Mouse (Mus musculus) layer of hippocampus, postnatal 14 days (tissue): ENCODE data around the gene Tlr9. TPM values are rescaled to one million over a fixed set of nuclear protein-coding genes. Genes with fewer than 3 reads are reported as not detected.
A peak's percentile ranks its signal among the peaks of the same experiment; 100 is the strongest.

Experiments used
- DNase-seq, 2 experiments: peaks; one replicate each; pipeline ENCODE4 v3.0.0; 2021 to 2022; ENCODE audit warnings: low spot score in 2 of 2, mixed read lengths in 1 of 2
- total RNA-seq, 2 experiments: library from RNA; stranded (reverse); gene quantifications; 2 replicates each; pipeline ENCODE4 v1.2.3; 2021

The Tlr9 gene
- total RNA-seq, 2 experiments from 2014 or later: 1.2 to 1.6 TPM

DNA sequence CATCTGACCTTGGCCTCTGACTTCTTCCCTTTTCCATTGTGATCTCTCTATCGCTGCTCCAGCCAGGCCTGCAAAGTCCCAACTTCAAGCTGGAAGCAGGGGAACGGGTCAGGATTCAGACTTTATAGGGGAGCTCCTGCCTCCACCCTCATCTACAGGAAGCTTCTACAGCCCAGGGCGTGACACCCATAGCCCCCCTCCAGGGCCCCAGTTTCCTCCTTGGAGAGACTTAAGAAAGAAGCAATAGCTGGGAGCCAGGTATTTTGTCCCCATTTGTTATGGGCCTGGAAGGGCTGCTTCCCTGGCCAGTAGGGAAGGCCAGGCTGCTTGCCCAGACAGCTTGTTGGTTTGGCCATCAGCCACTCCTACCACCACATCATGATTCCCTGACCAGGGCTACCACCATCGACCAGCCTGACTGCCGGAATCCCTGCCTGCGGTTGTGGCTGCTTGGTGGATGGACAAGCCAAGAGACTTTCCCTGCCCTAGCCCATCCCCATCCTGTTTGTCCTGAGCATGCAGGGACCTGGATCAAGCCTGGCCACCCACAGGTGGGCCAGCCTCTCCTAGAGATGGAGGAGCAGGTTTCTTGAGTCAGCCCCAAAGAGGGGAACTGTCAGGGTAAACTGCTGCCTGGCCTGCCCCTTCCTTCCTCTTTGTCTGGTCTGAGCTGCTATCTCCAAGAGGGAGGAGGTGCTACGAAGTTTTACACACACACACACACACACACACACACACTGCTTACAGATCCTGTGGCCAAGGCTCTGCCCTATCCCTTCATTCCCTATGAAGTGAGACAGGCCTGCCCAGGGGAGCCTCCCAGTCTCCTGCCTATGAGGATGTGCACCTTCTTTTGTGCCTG lies 18.2 kb upstream of the Tlr9 start:
- peak in 1 of 2 experiments; percentile 58 for DNase-seq

DNA sequence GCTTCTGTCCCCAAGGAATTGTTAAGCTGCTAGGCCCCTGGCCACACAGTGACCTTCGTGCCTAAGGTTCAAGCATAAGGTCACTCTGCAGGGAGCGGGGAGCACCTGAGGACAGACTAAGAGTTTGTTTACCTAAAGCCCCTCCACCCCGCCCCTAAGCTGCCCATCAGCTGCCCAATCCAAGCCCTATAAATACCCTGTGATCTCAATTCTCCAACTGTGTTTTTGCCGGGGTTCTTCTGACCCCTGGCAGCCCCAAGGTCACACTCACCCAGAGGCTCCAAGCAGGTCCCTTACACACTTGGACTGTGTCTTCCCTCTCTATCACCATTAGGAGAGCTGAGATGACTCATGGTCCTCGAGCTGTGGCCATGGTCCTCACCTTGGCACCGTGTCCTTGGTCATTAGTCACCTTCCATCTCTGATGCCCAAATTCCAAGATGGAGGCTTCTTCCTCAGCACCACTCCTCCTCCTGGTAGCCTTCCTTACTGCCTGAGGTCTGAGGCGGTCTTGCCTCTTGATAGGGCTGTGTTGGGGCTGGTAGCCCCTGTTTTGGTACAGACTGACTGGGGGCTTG lies 16.6 kb upstream of the Tlr9 start:
- no peak for DNase-seq

DNA sequence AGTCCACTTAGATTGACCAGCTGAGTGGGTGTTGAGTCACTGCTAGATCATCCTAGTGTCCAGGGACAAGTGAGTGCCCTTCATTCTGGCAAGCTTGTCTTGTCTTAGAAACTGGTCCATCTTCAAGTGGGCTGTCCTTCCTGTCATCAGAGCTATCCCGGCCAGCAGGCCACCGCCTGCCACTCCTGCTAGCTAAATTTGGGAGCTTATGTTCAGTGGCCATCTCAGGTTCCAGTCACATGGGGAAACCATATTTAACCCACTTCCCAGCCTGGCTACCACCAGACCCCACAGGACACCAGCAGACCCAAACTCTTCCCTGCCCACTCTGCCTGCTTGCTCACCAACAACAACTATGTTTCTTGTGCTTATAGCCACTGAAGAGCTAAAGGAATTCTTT lies 15.9 kb upstream of the Tlr9 start:
- DNase-seq: no peak

DNA sequence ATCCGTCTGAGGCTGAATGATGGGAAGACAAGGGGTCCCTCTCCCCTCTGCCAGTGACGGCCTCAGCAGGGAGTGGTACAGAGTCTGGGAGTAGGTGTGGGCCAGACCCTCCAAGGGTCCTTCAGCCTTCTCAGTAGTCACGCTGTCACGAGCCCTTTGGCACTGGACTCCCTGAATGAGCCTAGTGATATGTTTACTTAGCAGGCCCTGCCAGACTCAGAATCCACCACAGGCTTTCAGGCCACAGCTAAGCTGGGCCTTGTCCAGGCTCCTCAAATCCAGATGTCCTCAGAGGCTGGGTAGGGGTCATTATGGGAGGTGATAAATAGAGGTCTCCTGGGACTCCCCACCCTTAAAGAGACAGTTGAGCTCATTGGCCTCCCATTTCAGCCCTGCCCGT lies 14.2 kb upstream of the Tlr9 start:
- no peak for DNase-seq

DNA sequence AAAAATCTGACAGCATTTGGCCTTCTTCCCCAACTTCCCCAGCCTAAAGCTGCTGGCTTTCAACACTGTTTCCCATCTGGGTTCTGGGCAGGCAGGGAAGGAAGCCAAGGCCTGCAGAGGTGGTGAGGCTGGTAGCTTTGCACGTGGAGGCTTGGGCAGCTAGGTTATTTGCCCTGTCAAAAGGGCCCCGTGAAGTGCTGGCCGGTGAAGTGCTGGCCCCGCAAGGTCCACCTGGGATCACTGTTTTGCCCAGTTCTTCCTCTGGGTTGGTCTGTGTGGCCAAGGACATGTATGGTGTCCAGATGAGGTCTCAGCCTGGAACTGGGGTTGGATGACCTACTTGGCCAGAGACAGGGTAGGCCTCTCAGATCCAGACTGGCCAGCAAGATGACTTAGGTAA lies 12.4 kb upstream of the Tlr9 start:
- no peak for DNase-seq

DNA sequence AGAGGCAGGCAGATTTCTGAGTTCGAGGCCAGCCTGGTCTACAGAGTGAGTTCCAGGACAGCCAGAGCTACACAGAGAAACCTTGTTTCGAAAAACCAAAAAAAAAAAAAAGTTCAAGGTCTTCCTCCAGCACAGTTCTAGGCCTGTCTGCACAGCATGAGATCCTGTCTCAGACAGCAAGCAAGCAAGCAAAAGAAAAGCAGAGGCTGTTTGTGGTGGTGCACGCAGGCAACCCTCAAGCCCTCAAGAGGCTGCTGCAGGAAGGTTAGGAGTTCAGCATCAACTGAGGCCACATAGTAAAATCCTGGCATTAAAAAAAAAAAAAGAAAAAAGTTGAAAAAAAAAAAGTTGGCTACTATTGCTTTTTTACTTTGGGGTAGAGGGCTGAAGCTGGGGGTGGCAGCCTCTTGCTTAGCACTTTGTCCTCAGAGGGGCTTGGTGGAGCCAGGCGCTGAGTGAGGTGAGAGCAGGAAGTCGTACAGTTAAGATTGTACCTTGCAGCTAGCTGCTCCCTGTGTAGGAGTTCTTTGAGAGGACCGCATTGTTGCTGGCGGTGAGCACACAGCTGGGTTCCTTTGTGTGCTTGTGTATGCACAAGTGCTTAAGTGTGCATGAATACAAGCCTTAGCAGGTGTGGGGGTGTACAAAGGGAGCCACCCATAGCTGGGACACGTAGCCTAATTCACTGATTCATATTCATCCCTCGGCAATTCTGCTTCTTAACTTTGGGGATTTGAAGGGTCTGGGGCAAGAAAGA lies 11.4 kb upstream of the Tlr9 start:
- DNase-seq: no peak

DNA sequence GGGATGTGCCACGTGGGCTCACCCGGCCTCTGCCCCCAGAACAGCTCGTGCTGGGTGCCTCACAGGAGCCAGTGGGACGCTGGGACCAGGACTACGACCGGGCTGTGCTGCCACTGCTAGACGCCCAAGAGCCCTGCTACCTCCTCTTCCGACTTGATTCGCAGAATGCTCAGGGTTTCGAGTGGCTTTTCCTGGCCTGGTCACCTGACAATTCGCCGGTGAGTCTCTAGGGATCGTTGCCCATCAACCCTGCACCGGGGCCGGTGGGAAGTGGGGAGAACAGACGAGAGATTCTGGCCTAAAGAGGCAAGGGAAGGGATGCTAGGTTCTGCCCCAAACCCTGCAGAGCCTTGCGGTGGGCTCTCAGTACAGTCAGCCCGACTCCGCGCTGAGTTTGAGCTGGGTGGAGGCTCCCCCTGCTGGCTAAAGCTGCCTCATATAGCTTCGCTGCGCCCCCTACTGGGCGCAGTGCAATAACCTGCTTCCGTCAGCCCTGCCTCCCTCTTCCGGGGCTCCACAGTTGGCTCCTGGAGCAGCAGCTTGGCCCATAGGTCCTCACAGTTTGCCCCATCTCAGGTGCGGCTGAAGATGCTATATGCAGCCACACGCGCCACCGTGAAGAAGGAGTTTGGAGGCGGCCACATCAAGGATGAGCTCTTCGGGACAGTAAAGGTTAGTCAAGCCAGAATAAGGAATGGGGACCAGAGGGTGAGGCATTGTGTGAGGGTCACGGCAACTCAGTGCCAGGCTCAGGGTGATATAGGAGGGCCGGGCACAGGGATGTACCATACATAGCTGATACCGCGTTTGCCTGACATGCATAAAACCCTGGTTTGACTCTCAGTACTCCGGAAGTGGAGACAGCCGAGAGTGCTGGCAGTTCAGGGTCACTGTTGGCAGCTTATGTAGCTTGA lies 10.5 kb upstream of the Tlr9 start:
- peak; percentile 82 to 86 for DNase-seq

DNA sequence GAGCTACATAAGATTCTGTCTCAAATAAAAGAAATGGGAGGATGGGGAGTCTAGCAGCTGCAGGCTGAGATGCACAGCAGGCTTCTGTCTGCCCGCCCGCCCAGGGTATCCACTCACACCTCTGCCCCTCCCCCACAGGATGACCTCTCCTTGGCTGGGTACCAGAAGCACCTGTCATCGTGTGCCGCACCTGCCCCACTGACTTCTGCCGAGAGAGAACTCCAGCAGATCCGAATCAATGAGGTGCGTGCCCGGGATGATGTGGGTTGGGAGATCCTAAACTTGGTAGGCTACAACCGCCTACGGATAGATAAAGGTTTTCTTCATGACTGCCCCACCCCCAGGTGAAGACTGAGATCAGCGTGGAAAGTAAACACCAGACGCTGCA lies 9.8 kb upstream of the Tlr9 start:
- DNase-seq: no peak

DNA sequence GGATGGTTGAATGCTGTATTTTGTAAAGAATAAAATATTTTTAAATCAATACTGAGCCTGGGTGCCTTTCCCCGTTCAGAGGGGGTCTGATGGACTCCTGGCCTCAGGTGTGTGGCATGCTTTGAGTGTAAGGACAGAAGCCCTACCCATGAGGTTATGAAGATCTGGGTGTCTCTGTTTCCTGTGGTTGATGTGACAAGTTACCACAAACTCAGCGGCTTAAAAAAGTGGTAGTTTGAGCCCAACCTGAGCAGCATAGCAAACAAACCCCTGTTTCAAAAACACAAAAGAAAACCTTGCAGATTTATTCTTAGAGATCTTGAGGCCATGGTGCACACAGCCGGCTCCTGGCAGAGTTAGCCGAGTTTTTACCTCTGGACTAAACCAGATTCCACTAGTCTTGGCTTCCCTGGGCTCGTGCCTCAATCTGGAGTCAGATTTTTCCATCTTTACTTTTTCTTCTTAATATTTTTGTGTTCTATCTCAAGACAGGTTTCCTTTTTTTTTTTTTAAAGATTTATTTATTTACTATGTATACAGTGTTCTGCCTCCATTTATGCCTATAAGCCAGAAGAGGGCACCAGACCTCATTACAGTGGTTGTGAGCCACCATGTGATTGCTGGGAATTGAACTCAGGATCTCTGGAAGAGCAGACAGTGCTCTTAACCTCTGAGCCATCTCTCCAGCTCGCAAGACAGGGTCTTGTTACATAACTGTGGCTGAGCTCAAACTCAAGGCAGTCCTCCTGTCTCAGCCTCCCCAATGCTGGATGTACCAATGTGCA lies 6.9 kb upstream of the Tlr9 start:
- no peak for DNase-seq

DNA sequence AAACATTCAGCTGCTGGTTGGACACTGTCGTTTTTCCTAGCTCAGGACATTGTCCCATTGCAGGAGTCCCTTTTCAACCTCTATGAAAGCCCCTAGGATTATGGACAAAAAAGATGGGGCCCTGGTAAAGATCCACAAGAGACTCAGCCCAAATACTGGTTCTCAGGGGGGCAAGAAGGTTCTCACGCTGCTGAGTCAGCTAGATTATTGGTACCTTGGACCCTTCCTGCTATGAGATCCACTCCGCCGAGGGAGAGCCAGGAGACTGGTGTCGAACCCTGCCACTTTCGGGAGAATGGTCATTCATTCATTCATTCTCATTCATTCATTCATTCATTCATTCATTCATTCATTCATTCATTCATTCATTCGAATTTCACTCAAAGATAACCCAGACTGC lies 5.4 kb upstream of the Tlr9 start:
- DNase-seq: no peak

DNA sequence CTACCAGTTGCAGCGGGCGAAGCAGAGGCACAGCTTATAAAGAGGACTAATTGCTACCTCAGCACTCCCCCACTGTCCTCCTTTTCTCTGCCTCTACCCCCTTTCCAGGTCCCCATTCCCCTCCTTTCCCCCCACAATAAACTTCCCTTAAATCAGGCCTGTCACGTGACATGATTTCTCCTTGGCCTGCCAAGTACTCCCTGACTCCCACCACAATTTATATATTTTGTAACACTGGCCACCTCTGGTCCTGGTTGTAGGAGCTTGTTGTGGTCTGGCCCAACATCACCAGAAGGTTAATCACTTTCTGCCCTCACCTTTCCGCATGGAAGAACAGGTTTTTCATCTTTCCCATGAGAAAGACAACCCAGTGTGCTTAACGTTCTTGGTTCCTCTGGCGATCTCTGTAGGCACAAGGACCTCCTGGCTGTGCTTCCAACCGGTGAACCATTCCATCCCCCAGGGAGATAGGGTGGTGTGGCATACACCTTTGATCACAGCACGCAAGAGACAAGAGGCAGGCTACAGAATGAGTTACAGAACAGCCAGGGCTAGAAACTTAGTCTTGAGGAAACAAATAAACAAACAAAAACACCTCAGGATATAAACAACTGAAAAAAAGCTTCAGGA lies 1.4 kb upstream of the Tlr9 start:
- no peak for DNase-seq

DNA sequence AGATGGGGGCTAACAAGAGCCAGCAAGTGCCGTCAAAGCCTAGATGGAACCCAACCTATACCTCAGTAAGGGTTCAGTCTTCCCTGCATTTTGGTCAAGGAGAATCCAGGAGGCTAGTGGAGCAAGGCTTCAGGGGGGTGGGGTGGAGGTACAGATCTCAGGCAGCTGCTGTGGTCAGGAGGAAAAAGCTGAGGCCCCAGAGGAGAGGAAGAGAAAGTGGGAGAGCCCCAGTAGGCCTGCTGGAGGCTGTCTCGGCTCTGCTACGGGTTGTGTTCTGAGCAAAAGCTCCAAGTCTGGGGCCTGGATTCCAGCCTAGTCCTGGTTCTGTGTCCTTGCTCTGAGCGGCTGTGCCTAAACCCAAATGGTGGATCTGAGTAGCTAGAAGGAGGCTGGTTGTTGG lies 596 bp downstream of the Tlr9 start:
- no peak for DNase-seq

DNA sequence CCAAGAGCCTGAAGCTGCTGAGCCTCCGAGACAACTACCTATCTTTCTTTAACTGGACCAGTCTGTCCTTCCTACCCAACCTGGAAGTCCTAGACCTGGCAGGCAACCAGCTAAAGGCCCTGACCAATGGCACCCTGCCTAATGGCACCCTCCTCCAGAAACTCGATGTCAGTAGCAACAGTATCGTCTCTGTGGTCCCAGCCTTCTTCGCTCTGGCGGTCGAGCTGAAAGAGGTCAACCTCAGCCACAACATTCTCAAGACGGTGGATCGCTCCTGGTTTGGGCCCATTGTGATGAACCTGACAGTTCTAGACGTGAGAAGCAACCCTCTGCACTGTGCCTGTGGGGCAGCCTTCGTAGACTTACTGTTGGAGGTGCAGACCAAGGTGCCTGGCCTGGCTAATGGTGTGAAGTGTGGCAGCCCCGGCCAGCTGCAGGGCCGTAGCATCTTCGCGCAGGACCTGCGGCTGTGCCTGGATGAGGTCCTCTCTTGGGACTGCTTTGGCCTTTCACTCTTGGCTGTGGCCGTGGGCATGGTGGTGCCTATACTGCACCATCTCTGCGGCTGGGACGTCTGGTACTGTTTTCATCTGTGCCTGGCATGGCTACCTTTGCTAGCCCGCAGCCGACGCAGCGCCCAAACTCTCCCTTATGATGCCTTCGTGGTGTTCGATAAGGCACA lies 3.2 kb downstream of the Tlr9 start:
- no peak for DNase-seq

DNA sequence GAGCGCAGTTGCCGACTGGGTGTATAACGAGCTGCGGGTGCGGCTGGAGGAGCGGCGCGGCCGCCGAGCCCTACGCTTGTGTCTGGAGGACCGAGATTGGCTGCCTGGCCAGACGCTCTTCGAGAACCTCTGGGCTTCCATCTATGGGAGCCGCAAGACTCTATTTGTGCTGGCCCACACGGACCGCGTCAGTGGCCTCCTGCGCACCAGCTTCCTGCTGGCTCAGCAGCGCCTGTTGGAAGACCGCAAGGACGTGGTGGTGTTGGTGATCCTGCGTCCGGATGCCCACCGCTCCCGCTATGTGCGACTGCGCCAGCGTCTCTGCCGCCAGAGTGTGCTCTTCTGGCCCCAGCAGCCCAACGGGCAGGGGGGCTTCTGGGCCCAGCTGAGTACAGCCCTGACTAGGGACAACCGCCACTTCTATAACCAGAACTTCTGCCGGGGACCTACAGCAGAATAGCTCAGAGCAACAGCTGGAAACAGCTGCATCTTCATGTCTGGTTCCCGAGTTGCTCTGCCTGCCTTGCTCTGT lies 3.8 kb downstream of the Tlr9 start:
- DNase-seq: no peak

DNA sequence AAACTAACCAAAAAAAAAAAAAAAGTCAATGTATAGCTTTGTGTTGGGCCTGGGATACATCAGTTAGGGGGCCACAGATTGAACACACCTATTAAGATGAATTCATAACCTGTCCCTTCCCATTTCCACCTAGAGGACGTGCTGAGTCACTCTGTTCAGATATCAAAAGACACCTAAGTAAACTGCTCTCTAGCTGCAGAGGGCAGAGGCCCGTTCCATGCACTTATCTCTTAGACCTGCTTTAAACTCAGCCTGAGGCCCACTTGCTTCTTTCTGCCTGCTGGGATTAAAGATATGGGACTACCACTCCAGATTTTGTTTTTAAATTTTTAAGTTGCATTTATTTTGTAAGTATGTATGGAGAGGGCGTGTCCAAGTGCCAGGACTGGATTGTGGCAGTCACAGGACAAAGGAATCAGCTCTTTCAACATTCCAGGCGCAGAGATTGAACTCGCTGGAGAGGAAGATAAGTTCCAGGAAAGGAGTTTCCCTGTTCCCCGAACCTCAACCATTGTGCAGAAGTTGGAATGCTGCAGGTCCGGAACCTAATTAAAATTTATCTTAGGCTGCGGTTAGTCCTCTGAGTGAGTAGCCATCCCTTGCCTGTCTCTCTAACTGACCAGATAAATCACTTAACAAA lies 5.5 kb downstream of the Tlr9 start:
- DNase-seq: no peak

DNA sequence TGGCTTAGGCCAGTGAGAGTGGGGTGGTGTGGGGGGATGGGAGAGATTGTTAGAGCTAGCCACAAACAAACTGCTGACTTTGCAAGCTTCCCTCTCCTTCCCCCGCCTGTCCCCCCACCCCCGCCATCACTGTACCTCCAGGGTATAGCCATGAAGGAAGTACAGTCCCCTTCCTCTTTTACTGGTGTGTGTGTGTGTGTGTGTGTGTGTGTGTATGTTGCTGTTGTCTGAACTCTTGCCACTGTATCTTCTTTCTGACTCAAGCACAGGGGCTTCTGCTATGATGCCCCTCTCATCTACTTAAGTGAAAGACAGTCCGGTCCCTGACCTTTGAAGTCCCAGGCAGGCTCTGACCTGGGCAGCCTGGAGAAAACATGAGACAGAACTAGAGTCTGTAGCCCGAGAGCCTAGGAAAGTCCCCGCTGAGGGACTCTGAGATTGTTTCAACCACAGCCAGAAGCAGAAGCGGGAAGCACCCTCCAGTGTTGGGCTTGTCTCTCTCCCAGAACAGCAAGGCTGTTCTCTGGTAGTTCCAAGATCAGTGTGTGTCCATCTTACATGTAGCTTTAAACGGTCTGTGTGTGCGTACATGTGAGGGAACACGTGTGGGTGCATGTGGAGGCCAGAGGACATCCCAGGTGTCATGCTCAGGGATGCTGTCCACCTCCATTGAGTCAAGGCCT lies 7.8 kb downstream of the Tlr9 start:
- DNase-seq: no peak

DNA sequence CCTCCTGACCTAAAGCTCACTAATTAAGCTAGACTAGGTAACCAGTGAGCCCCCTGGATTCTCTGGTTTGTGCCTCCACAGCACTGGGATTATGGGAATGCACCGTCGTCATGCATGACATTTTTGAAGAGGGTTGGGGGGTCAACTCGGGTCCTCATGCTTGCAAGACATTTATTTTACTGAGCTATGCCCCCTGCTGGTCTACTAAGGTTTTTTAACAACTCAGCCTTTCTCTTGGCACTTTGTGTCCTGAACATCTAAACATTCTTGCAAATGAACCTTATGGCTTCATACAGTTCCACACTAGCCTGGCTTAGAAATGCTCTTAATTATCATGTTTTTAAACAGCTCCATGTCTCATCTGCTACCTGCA lies 8.3 kb downstream of the Tlr9 start:
- DNase-seq: peak in 1 of 2 experiments; percentile 53

DNA sequence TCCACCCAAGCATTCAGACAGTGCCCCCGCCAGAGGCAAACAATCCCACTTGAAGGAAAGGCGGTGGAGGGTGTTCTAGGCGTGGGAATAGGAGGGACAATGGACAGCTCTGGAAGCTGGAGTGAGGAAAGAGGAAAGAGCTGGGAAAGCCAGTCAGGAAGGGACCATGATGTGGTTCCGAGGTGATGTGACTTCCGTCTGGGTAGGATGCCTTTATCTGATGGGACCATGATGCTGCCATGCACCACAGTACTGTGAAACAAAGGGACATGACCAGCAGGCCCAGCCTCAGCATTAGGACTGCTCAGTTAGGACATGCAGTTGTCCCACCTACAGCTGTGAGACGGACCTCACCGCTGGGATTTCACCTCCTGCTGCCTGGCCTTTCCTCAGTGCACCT lies 8.8 kb downstream of the Tlr9 start:
- DNase-seq: no peak
